Comparison of ENCODE assay signal across 11 mouse cellular contexts in the genomic region with DNA sequence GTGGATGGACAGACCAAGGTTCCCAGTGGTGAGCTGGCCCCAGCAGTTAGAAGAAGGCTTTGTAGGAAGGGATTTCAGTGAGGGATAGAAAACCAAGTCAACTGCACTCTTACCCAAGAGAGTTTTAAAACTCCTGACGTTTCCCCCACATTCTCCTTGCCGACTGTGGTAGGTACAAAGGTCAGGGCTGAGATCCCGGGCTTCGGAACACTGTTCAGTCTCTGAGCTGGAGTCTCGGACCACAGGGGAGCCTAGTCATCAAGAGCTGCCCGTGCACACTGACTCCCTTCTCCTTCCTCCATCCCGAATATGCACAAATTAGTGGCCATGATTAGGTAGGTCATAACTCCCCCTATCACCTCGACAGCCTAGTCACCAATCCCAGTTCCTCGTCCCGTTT. TPM values are rescaled to one million over a fixed set of nuclear protein-coding genes. Genes with fewer than 3 reads are reported as not detected.
A peak's percentile ranks its signal among the peaks of the same experiment; 100 is the strongest.
DNase-seq lines count a peak whose midpoint lies in the region; ATAC-seq lines count a peak whose summit lies in the region.
"Had no signal": no experiment of that assay in that cellular context is flagged by ENCODE, and none has a peak within 500 bp of the region (broad histone marks: within the 10 kb centered on the region; RNA-seq: fewer than 3 reads in every experiment).

No protein-coding gene starts in this region.

- intact Hi-C loops in heart, postnatal 36 days (cut with DNase I): no loop called here

- no peak overlapping the region for H3K4me3 ChIP-seq in heart, embryonic 13.5 days
- H3K4me3 ChIP-seq in midbrain, embryonic 11.5 days (ENCODE audit: low read depth, low read length): no peak overlapping the region
- H3K4me3 ChIP-seq in midbrain, embryonic 10.5 days: no peak overlapping the region
- no peak overlapping the region for H3K4me3 ChIP-seq in stomach, embryonic 15.5 days (replicated peaks)
- H3K4me3 ChIP-seq: megakaryocyte, embryonic 14.5 days had no signal

- no peak for ATAC-seq in heart, embryonic 13.5 days (ENCODE audit: extremely low read depth, insufficient number of reproducible peaks, low FRiP score, low TSS enrichment)
- ATAC-seq in midbrain, embryonic 11.5 days (ENCODE audit: low FRiP score): no peak
- ATAC-seq in stomach, embryonic 15.5 days (ENCODE audit: insufficient read depth, low FRiP score, low read depth): no peak
- no peak for ATAC-seq in activated CD4-positive, CD25-positive, alpha-beta regulatory T cell, adult 4 months

- no peaks in the 10 kb centered on the region for H3K36me3 ChIP-seq in heart, embryonic 13.5 days
- no peaks in the 10 kb centered on the region for H3K36me3 ChIP-seq in midbrain, embryonic 11.5 days (ENCODE audit: control insufficient read depth, insufficient read depth, low read length)
- no peaks in the 10 kb centered on the region for H3K36me3 ChIP-seq in midbrain, embryonic 10.5 days
- no peaks in the 10 kb centered on the region for H3K36me3 ChIP-seq in stomach, embryonic 15.5 days
- H3K36me3 ChIP-seq: liver, embryonic 13.5 days had no signal

- no peak overlapping the region for H3K9ac ChIP-seq in heart, embryonic 13.5 days
- H3K9ac ChIP-seq in midbrain, embryonic 11.5 days (ENCODE audit: low read length): no peak overlapping the region
- no peak overlapping the region for H3K9ac ChIP-seq in stomach, embryonic 15.5 days
- H3K9ac ChIP-seq: liver, embryonic 13.5 days had no signal

- DNase-seq in heart, postnatal 36 days: no peak
- peak; percentile 81 for DNase-seq in midbrain, embryonic 11.5 days (ENCODE audit: low spot score, missing footprints)
- no peak for DNase-seq in midbrain, embryonic 10.5 days (ENCODE audit: low spot score)
- peak; percentile 51 for DNase-seq in kidney, postnatal 10 days
- DNase-seq in B cell, adult 2 months: no peak
- DNase-seq: cerebellum, adult 11-12 months; liver, embryonic 13.5 days had no signal

- peak overlapping the region; percentile 89; the same call in 1 of the 2 replicates for H3K4me2 ChIP-seq in heart, embryonic 13.5 days
- H3K4me2 ChIP-seq in midbrain, embryonic 11.5 days: no peak overlapping the region
- H3K4me2 ChIP-seq in stomach, embryonic 15.5 days: peak overlapping the region; percentile 97; the same call in 1 of the 2 replicates

- H3K9me3 ChIP-seq in heart, embryonic 13.5 days: no peaks in the 10 kb centered on the region
- no peaks in the 10 kb centered on the region for H3K9me3 ChIP-seq in midbrain, embryonic 11.5 days (ENCODE audit: control insufficient read depth, low read length)
- H3K9me3 ChIP-seq in midbrain, embryonic 10.5 days (replicated peaks): no peaks in the 10 kb centered on the region
- H3K9me3 ChIP-seq in stomach, embryonic 15.5 days: no peaks in the 10 kb centered on the region
- H3K9me3 ChIP-seq: liver, embryonic 13.5 days; megakaryocyte, embryonic 14.5 days had no signal

- WGBS in heart, embryonic 13.5 days: 70% methylated on average over 10 of the region's 10 CpGs
- WGBS in midbrain, embryonic 11.5 days: 84% methylated on average over 10 of the region's 10 CpGs
- 85% methylated on average over 10 of the region's 10 CpGs for WGBS in midbrain, embryonic 10.5 days
- WGBS in stomach, embryonic 15.5 days: 70% methylated on average over 10 of the region's 10 CpGs

- H3K27me3 ChIP-seq in heart, embryonic 13.5 days (replicated peaks): peaks cover 33% of the 10 kb centered on the region
- peaks cover 7% of the 10 kb centered on the region; the same call in 1 of the 2 replicates for H3K27me3 ChIP-seq in midbrain, embryonic 11.5 days (ENCODE audit: control insufficient read depth, insufficient read depth, low read length)
- H3K27me3 ChIP-seq in midbrain, embryonic 10.5 days (ENCODE audit: low read depth, poor library complexity, severe bottlenecking): peaks cover 60% of the 10 kb centered on the region
- no peaks in the 10 kb centered on the region for H3K27me3 ChIP-seq in stomach, embryonic 15.5 days (replicated peaks)

- H3K27ac ChIP-seq in heart, embryonic 13.5 days (replicated peaks): no peak overlapping the region
- no peak overlapping the region for H3K27ac ChIP-seq in midbrain, embryonic 11.5 days (ENCODE audit: low read depth, low read length)
- no peak overlapping the region for H3K27ac ChIP-seq in midbrain, embryonic 10.5 days (replicated peaks)
- H3K27ac ChIP-seq in stomach, embryonic 15.5 days: no peak overlapping the region
- H3K27ac ChIP-seq: liver, embryonic 13.5 days had no signal

- H3K4me1 ChIP-seq in heart, embryonic 13.5 days: peaks cover 18% of the 10 kb centered on the region
- peaks cover 4% of the 10 kb centered on the region for H3K4me1 ChIP-seq in midbrain, embryonic 11.5 days (ENCODE audit: control insufficient read depth, insufficient read depth, low read length)
- peaks cover 12% of the 10 kb centered on the region for H3K4me1 ChIP-seq in midbrain, embryonic 10.5 days
- peaks cover 10% of the 10 kb centered on the region; the same call in 1 of the 2 replicates for H3K4me1 ChIP-seq in stomach, embryonic 15.5 days

RNA-seq across cellular contexts. Expression of gene Ablim1, which starts 1.5 kb away (rescaled TPM):
- 35.7 and 38.5 TPM in 2 replicates for polyA plus RNA-seq in heart, embryonic 13.5 days (2015; fragmentation: Nextera tagmentation; extraction: Ambion mirVana)
- 100 to 1,000 TPM; 423 to 468 TPM for total RNA-seq in heart, postnatal 36 days (2021)
- polyA plus RNA-seq in midbrain, embryonic 11.5 days (2014; fragmentation: Nextera tagmentation; extraction: Ambion mirVana): 18.3 and 21.7 TPM in 2 replicates
- polyA plus RNA-seq in midbrain, embryonic 10.5 days (2016; fragmentation: Nextera tagmentation; extraction: Ambion mirVana): 17.8 and 22.2 TPM in 2 replicates
- polyA plus RNA-seq in stomach, embryonic 15.5 days (2015; fragmentation: Nextera tagmentation; extraction: Ambion mirVana): 41.0 and 41.2 TPM in 2 replicates
- polyA plus RNA-seq in activated CD4-positive, CD25-positive, alpha-beta regulatory T cell, adult 4 months (2017; shearing (Covaris generic)): 100 to 1,000 TPM; 268 to 273 TPM

RNA-seq across cellular contexts. Expression of gene Fam160b1, which starts 47.3 kb away (rescaled TPM):
- 9.9 and 10.3 TPM in 2 replicates for polyA plus RNA-seq in heart, embryonic 13.5 days (2015; fragmentation: Nextera tagmentation; extraction: Ambion mirVana)
- 10 to 100 TPM; 11.5 to 11.6 TPM for total RNA-seq in heart, postnatal 36 days (2021)
- polyA plus RNA-seq in midbrain, embryonic 11.5 days (2014; fragmentation: Nextera tagmentation; extraction: Ambion mirVana): 14.1 and 16.5 TPM in 2 replicates
- 10.2 and 11.0 TPM in 2 replicates for polyA plus RNA-seq in midbrain, embryonic 10.5 days (2016; fragmentation: Nextera tagmentation; extraction: Ambion mirVana)
- 13.9 and 14.3 TPM in 2 replicates for polyA plus RNA-seq in stomach, embryonic 15.5 days (2015; fragmentation: Nextera tagmentation; extraction: Ambion mirVana)
- 1 to 10 TPM; 8.3 to 9.0 TPM for polyA plus RNA-seq in activated CD4-positive, CD25-positive, alpha-beta regulatory T cell, adult 4 months (2017; shearing (Covaris generic))

Comparison
In these comparisons a context has a peak if more than half of its experiments do, and no peak if none do; other contexts are left out.
1. DNase-seq: peak in midbrain, embryonic 11.5 days (single experiment) and kidney, postnatal 10 days (single experiment); none in heart, postnatal 36 days (0 of 2), midbrain, embryonic 10.5 days (single experiment) and B cell, adult 2 months (0 of 2).